Mouse (Mus musculus) testis, adult 2 months (tissue): ENCODE measurements around the gene Lrriq1.

ENCODE experiments used
- CTCF ChIP-seq: fragments of 200-500 bp; IDR thresholded peaks from 2 replicates; pipeline ENCODE4 v1.5.1; 2012; ENCODE audit warnings: low read depth, mild to moderate bottlenecking, inconsistent platforms, low read length, moderate library complexity; ENCODE audit not compliant: control insufficient read depth, insufficient read depth, insufficient replicate concordance
- POLR2A ChIP-seq: fragments of 200-500 bp; IDR thresholded peaks from 2 replicates; pipeline ENCODE4 v1.6.1; 2012; ENCODE audit warnings: low read depth, mild to moderate bottlenecking, inconsistent platforms, low read length, moderate library complexity; ENCODE audit not compliant: control insufficient read depth

DNA sequence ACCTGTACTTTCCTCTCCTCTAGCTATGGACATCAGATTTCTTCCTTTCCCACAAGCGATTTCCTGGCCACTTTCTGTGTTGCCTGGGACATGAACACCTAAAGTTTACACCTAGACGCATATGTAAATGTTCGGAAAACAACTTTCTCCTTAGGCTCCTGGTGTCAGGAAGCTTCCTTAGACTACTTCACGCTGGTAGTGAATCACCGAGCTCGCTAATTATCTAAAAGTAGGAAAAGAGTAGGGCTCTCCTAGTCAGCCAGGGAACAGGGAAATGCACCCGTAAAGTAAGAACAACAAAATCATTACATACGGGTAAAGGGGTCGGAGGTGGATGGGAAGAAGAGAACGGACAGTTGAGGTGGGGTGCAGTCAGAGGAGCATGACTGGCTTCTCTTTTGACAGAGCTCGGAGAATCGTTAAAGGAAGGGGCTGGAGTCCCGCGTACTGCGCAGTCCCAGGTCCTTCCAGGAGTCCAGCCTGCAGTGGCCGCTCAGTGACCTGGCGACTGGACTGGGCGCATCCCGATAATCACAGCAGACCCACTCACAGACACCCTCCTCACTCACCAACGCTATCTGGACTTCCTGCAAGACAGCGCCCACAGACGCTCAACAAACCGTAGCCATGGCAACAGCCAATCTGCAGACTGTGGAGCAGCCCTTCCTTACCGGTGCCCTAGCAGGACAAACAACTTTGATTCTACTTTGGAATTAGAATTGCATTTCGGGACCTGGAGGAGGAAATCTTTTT is at the start of gene Lrriq1:
- TF ChIP-seq CTCF = no peak
- peak; percentile 94; the same call in 1 of the 2 replicates for TF ChIP-seq POLR2A
